Mouse (Mus musculus) heart, embryonic 16.5 days (tissue): ENCODE data around the gene Agr2. TPM values are rescaled to one million over a fixed set of nuclear protein-coding genes. Genes with fewer than 3 reads are reported as not detected.

Experiments used
- ATAC-seq: fragments of 200-750 bp; cut with Nextera tagmentation; replicated peaks from 2 replicates; pipeline ENCODE4 v1.8.0; 2017; ENCODE audit warnings: moderate number of reproducible peaks; ENCODE audit not compliant: insufficient read depth, low FRiP score; ENCODE audit errors: extremely low read depth
- H3K27ac ChIP-seq: fragments of 300-500 bp; sonication (generic); 2 replicates; pipeline ENCODE4 v1.5.1; 2014; ENCODE audit warnings: mild to moderate bottlenecking, low read length, control low read depth, moderate library complexity
- H3K27me3 ChIP-seq: fragments of 300-500 bp; sonication (generic); 2 replicates; pipeline ENCODE4 v1.6.1; 2014; ENCODE audit warnings: low read length, mixed read lengths; ENCODE audit not compliant: control insufficient read depth, insufficient read depth
- H3K36me3 ChIP-seq: fragments of 300-500 bp; sonication (generic); 2 replicates; pipeline ENCODE4 v1.6.1; 2014; ENCODE audit not compliant: control insufficient read depth, insufficient read depth
- H3K4me1 ChIP-seq: fragments of 300-500 bp; sonication (generic); 2 replicates; pipeline ENCODE4 v1.6.1; 2014; ENCODE audit warnings: low read length, mixed read lengths; ENCODE audit not compliant: control insufficient read depth, insufficient read depth
- H3K4me2 ChIP-seq: fragments of 300-500 bp; sonication (generic); 2 replicates; pipeline ENCODE4 v1.6.1; 2014; ENCODE audit warnings: low read depth, mild to moderate bottlenecking, control low read depth, low read length
- H3K4me3 ChIP-seq: fragments of 300-500 bp; sonication (generic); 2 replicates; pipeline ENCODE4 v1.5.1; 2014; ENCODE audit warnings: mild to moderate bottlenecking, control low read depth, low read length
- H3K9ac ChIP-seq: fragments of 300-500 bp; sonication (generic); 2 replicates; pipeline ENCODE4 v1.6.1; 2014; ENCODE audit warnings: low read length, control low read depth
- H3K9me3 ChIP-seq: fragments of 300-500 bp; sonication (generic); replicated peaks from 2 replicates; pipeline ENCODE4 v1.6.1; 2016; ENCODE audit warnings: low read length; ENCODE audit not compliant: control insufficient read depth
- WGBS: fragments of 180-500 bp; shearing (Covaris S2); extraction: QIAGEN DNeasy Blood & Tissue Kit; methylation state at CpG from one replicate; pipeline ENCODE4 v1.1.7; 2014; 5-methylcytosine and 5-hydroxymethylcytosine counted together
- polyA plus RNA-seq: library from polyadenylated mRNA; unstranded; fragments of >200 nt; fragmentation: Nextera tagmentation; extraction: Ambion mirVana; gene quantifications from 2 replicates; pipeline ENCODE4 v1.2.1, GENCODE M21; 2015

The Agr2 gene
- polyA plus RNA-seq, 1 experiment from 2014 or later = 3.3 TPM

DNA sequence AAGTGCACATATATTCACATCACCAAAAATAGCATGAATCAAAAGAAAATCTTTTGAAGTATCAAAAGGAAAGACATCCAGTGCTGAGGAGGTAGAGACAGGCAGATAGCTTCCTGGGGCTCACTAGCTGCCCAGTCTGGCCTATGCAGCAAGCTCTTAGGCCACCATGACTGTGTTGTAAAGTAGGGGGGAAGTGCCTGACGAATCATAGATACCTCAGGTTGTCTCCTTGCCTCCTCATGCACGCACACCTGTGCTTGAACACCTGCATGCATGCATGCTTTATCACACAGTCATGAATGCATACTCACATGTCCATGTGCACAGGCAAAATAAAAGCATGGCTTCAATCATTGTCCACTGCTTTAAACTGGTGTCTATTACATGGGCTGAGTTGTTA is 52.0 kb downstream of the Agr2 start:
- H3K4me3 ChIP-seq = no peak overlapping the region
- WGBS = 84% methylated on average over 2 of the region's 2 CpGs
- peaks cover 16% of the 10 kb centered on the region for H3K4me1 ChIP-seq
- no peak overlapping the region for H3K27ac ChIP-seq
- no peaks in the 10 kb centered on the region for H3K36me3 ChIP-seq
- no peaks in the 10 kb centered on the region for H3K9me3 ChIP-seq
- no peak for ATAC-seq
- H3K9ac ChIP-seq = no peak overlapping the region
- H3K27me3 ChIP-seq = no peaks in the 10 kb centered on the region
- no peak overlapping the region for H3K4me2 ChIP-seq

DNA sequence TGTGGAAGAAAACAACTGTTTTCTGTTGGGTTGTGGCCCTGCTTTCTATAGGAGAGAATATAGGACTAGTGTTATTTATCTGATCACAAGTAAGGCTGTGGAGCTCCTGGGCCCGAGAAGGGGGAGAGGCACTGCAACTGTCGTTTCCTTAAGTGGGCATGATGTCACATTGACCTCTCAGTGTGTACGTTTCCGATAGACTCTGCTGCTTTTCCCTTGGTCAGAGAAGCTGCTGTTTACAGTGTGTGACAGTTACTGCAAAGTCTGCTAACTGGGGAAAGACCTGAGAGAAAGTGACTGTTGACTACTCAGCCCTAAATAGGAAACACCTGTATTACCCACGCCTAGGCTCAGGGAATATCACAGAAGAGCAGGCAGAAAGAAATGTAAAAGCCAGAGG is 53.5 kb downstream of the Agr2 start:
- Histone ChIP-seq H3K27ac (peak overlapping the region; percentile 11; the same call in 1 of the 2 replicates), H3K9ac (no peak overlapping the region), H3K4me1 (peaks cover 4% of the 10 kb centered on the region), H3K4me3 (no peak overlapping the region), H3K27me3 (no peaks in the 10 kb centered on the region), H3K4me2 (no peak overlapping the region), H3K9me3 (no peaks in the 10 kb centered on the region), H3K36me3 (no peaks in the 10 kb centered on the region)
- WGBS = 14% methylated on average over 5 of the region's 5 CpGs
- no peak for ATAC-seq

DNA sequence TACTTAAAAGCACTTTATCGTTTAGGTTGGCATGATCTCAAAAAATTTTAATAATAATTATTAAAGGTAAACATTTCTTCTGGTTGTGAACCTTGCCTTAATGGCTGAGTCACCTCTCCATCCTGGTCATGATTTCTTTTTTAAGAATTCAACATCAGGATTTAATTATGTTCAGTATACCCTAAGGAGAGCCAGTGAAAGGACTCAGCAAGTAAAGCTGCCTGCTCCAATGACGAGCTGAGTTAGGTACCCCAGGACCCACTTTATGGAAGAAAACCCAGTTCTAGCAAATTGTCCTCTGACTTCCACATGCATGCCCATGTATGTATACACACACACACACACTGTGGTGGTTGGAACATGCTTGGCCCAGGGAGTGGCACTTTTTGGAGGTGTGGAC is 54.9 kb downstream of the Agr2 start:
- Histone ChIP-seq H3K4me3 (no peak overlapping the region), H3K9ac (no peak overlapping the region), H3K36me3 (no peaks in the 10 kb centered on the region), H3K27me3 (no peaks in the 10 kb centered on the region), H3K9me3 (no peaks in the 10 kb centered on the region), H3K4me2 (no peak overlapping the region), H3K4me1 (no peaks in the 10 kb centered on the region), H3K27ac (no peak overlapping the region)
- no peak for ATAC-seq
- WGBS = 85% methylated on average over 2 of the region's 2 CpGs

DNA sequence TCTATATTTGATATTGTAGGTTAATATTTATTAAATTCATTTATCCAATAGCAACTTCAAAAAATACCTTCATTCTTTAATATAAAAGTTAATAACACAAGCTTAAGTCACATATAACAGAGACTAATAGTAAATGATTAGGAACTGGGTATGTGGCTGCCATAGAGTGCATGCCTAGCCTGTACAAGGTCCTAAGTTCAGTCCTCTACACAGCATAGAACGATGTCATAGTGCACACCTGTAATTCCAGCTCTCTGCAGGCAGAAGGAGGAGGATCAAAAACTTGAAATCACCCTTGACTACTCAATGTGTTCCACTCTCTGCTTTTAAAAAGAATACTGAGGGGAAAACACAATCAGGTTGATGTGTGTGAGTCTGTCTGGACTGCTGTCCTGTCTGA is 57.6 kb downstream of the Agr2 start:
- Histone ChIP-seq H3K9ac (no peak overlapping the region), H3K4me3 (no peak overlapping the region), H3K36me3 (no peaks in the 10 kb centered on the region), H3K27ac (no peak overlapping the region), H3K27me3 (no peaks in the 10 kb centered on the region), H3K4me2 (no peak overlapping the region), H3K4me1 (no peaks in the 10 kb centered on the region), H3K9me3 (no peaks in the 10 kb centered on the region)
- ATAC-seq = no peak
- WGBS = 85% methylated on average over 1 of the region's 1 CpGs

Other genes starting within 250 kb of the Agr2 start
- gene Agr3, start 67.3 kb upstream of the Agr2 start, polyA plus RNA-seq = 0.25 and 0.47 TPM in 2 replicates
- gene Tspan13, start 49.6 kb downstream of the Agr2 start, polyA plus RNA-seq = 65.3 and 72.3 TPM in 2 replicates
- 26.0 and 26.7 TPM in 2 replicates for gene Ankmy2, start 164.2 kb downstream of the Agr2 start, polyA plus RNA-seq
- gene Bzw2, start 165.2 kb downstream of the Agr2 start, polyA plus RNA-seq = 197 and 210 TPM in 2 replicates